Mouse (Mus musculus): ENCODE measurements around the gene Slc25a11. TPM values are rescaled to one million over a fixed set of nuclear protein-coding genes. Genes with fewer than 3 reads are reported as not detected.

Gene Slc25a11
- polyA plus RNA-seq, 1 experiment from 2014 or later = 133 TPM

DNA sequence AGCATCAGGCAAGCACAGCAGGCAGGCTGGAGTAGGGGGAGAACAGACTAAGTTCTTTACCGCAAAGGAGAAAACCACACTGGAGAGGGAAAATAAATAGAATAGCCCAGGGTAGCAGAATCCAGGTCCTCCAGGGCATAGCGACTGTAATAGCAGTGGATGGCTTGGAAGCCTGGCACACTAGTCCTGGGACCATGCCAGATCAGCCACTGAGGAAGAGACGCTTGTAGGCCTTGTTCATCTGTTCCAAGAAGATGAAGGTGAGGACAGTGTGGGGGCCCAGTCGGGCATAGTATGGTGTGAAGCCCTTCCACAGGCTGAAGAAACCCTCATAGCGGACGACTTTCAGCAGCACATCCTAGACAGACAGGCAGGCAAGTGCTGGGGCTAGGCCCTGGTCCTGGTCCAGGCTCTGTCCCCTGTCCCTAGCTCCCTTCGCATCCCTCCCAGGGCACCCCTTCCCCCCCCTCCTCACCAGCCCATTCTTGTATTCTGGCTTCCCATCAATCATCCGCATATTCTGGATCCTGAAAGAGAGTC lies 2.6 kb downstream of the Slc25a11 start:
- Histone ChIP-seq H3K9ac (peak overlapping the region; percentile 82; the same call in 1 of the 2 replicates), H3K4me1 (ENCODE audit: insufficient read depth) (peaks cover 6% of the 10 kb centered on the region), H3K27me3 (ENCODE audit: insufficient read depth, low read length) (no peaks in the 10 kb centered on the region), H3K4me2 (no peak overlapping the region), H3K36me3 (ENCODE audit: insufficient read depth) (peaks cover 46% of the 10 kb centered on the region), H3K4me3 (ENCODE audit: low read depth, low read length) (no peak overlapping the region), H3K27ac (ENCODE audit: low read depth) (no peak overlapping the region), H3K9me3 (ENCODE audit: low read depth, low read length) (no peaks in the 10 kb centered on the region)
- DNase-seq = no peak
- no peak for TF ChIP-seq CTCF (IDR thresholded peaks at IDR 0.05; ENCODE audit: low read depth)
- 92% methylated on average over 7 of the region's 8 CpGs for WGBS
- ATAC-seq (ENCODE audit: insufficient read depth) = no peak

DNA sequence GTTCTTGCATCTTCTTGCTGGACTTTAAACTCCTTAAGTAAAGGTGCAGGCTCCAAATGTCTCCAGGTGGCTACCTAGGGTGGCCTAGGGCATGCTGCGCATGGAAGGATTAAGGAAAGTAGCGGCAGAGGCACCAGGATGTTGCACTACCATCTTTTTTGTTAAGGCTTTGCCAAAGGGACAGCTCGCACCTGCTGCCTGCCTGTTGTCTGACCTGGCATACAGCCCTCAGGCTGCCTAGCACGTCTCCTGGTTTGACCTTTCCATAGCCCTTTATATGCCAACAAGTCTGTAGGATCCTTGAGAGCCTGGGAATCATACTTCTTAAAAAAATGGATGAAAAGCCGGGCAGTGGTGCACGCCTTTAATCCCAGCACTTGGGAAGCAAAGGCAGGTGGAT lies 4.2 kb downstream of the Slc25a11 start:
- Histone ChIP-seq H3K9ac (no peak overlapping the region), H3K4me3 (ENCODE audit: low read depth, low read length) (no peak overlapping the region), H3K4me2 (no peak overlapping the region), H3K36me3 (ENCODE audit: insufficient read depth) (peaks cover 31% of the 10 kb centered on the region), H3K27me3 (ENCODE audit: insufficient read depth, low read length) (no peaks in the 10 kb centered on the region), H3K27ac (ENCODE audit: low read depth) (no peak overlapping the region), H3K9me3 (ENCODE audit: low read depth, low read length) (no peaks in the 10 kb centered on the region), H3K4me1 (ENCODE audit: insufficient read depth) (peaks cover 6% of the 10 kb centered on the region; the same call in 1 of the 2 replicates)
- DNase-seq = no peak
- ATAC-seq (ENCODE audit: insufficient read depth) = no peak
- no peak for TF ChIP-seq CTCF (IDR thresholded peaks at IDR 0.05; ENCODE audit: low read depth)
- 88% methylated on average over 6 of the region's 6 CpGs for WGBS

DNA sequence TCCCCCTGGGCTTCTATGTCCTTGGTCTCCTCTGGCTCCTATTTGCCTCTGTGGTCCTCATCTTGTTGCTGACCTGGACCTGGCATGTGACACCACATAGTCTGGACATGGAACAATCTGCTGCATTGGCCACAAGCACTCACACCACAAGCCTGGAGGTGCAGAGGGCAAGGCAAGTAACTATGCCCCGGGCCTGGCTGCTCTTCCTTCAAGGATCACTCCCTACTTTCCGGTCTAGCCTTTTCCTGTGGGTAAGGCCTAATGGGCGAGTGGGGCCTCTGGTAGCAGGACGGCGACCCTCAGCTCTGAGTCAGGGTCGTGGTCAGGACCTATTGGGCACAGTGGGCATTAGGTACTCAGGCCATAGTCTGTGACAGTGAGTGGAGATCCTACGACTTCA lies 6.0 kb downstream of the Slc25a11 start:
- H3K27ac ChIP-seq (ENCODE audit: low read depth) = no peak overlapping the region
- no peak for TF ChIP-seq CTCF (IDR thresholded peaks at IDR 0.05; ENCODE audit: low read depth)
- no peak for DNase-seq
- peaks cover 27% of the 10 kb centered on the region for H3K36me3 ChIP-seq (ENCODE audit: insufficient read depth)
- H3K4me2 ChIP-seq = no peak overlapping the region
- ATAC-seq (ENCODE audit: insufficient read depth) = no peak
- WGBS = 84% methylated on average over 7 of the region's 7 CpGs
- no peaks in the 10 kb centered on the region for H3K27me3 ChIP-seq (ENCODE audit: insufficient read depth, low read length)
- H3K4me3 ChIP-seq (ENCODE audit: low read depth, low read length) = no peak overlapping the region
- H3K9me3 ChIP-seq (ENCODE audit: low read depth, low read length) = no peaks in the 10 kb centered on the region
- H3K9ac ChIP-seq = no peak overlapping the region
- peaks cover 6% of the 10 kb centered on the region; the same call in 1 of the 2 replicates for H3K4me1 ChIP-seq (ENCODE audit: insufficient read depth)

DNA sequence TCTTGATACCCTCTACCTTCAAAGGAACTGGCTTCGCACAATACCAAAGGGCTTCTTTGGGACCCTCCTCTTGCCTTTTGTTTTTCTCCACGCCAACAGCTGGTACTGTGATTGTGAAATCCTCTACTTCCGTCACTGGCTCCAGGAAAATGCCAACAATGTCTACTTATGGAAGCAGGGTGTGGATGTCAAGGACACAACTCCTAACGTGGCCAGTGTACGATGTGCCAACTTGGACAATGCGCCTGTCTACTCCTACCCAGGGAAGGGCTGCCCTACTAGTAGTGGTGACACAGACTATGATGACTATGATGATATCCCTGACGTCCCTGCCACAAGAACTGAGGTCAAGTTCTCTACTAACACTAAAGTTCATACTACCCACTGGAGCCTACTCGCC lies 7.3 kb downstream of the Slc25a11 start:
- ATAC-seq (ENCODE audit: insufficient read depth) (no peak), DNase-seq (no peak)
- no peak overlapping the region for H3K9ac ChIP-seq
- no peak overlapping the region for H3K4me2 ChIP-seq
- no peaks in the 10 kb centered on the region for H3K9me3 ChIP-seq (ENCODE audit: low read depth, low read length)
- H3K36me3 ChIP-seq (ENCODE audit: insufficient read depth) = peaks cover 18% of the 10 kb centered on the region
- H3K27ac ChIP-seq (ENCODE audit: low read depth) = no peak overlapping the region
- no peak for TF ChIP-seq CTCF (IDR thresholded peaks at IDR 0.05; ENCODE audit: low read depth)
- H3K4me3 ChIP-seq (ENCODE audit: low read depth, low read length) = no peak overlapping the region
- 77% methylated on average over 8 of the region's 8 CpGs for WGBS
- no peaks in the 10 kb centered on the region for H3K4me1 ChIP-seq (ENCODE audit: insufficient read depth)
- H3K27me3 ChIP-seq (ENCODE audit: insufficient read depth, low read length) = no peaks in the 10 kb centered on the region

DNA sequence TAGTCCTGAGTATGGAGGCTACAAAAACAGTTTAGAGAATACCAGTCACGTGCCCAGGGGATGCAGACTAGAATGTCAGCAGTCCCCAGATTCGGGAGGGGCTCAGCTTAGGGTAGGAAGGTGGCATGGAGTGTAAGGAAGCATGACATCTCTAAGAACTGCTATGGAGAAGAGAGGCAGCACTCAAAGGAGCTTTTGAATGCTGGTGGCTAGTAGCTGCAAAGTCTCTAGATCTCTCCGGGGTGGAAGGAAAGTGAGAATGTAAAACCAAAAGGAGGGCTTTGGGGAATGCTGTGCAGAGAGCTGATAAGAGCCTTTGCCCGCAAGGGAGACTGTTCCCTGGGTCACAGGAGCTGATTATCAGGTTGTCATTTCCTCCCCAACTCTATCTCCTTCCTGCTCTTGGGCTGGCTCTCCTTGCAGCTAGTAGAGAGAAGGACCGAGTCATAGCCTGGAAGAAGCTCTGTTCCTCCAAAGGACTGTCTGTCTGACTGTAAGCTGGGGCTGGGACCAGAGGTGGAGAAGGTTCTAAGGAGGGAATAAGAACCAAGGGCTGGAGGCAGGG lies 8.5 kb downstream of the Slc25a11 start, which contains the start of gene Gp1ba:
TSS of gene Gp1ba (plus strand) at position 409 of the 565 bp plus-strand sequence.
- Histone ChIP-seq H3K27me3 (ENCODE audit: insufficient read depth, low read length) (no peaks in the 10 kb centered on the region), H3K4me3 (ENCODE audit: low read depth, low read length) (no peak within 1 kb of the TSS), H3K36me3 (ENCODE audit: insufficient read depth) (peaks cover 7% of the 10 kb centered on the region; the same call in 1 of the 2 replicates), H3K27ac (ENCODE audit: low read depth) (peak within 1 kb of the TSS; percentile 37; the same call in 1 of the 2 replicates), H3K9me3 (ENCODE audit: low read depth, low read length) (no peaks in the 10 kb centered on the region), H3K9ac (no peak within 1 kb of the TSS), H3K4me1 (ENCODE audit: insufficient read depth) (no peaks in the 10 kb centered on the region), H3K4me2 (0 out of 2 replicates have a peak within 1 kb of the TSS, but pooled peaks have one; percentile 1)
- ATAC-seq (ENCODE audit: insufficient read depth) (0 out of 2 replicates have a peak, but pooled peaks have one; percentile 21), DNase-seq (no peak)
- 13% methylated on average over 5 of the region's 5 CpGs for WGBS
- TF ChIP-seq CTCF (IDR thresholded peaks at IDR 0.05; ENCODE audit: low read depth) = no peak

DNA sequence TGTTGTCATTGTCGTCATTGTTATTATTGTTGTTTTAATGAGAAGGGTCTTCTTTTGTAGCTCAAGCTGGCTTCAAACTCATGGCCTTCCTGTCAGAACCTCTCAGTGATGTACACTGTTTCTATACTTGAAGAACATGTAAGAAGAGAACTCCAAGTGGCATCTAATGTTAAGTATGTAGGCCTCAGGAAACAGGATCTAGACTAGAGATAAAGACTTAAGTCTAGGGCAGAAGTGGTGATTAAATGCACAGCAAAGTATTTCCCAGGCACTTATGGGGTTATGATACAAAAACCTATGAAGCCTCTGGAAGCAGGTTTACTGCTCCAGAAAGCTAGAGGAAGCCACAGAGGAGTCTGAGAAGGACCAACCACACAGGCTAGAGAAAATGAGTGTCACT lies 9.0 kb downstream of the Slc25a11 start:
- Histone ChIP-seq H3K4me2 (no peak overlapping the region), H3K36me3 (ENCODE audit: insufficient read depth) (0 out of 2 replicates have a peak, but pooled peaks cover 2% of the 10 kb centered on the region), H3K27ac (ENCODE audit: low read depth) (no peak overlapping the region), H3K4me1 (ENCODE audit: insufficient read depth) (no peaks in the 10 kb centered on the region), H3K9ac (no peak overlapping the region), H3K27me3 (ENCODE audit: insufficient read depth, low read length) (no peaks in the 10 kb centered on the region), H3K4me3 (ENCODE audit: low read depth, low read length) (no peak overlapping the region), H3K9me3 (ENCODE audit: low read depth, low read length) (no peaks in the 10 kb centered on the region)
- ATAC-seq (ENCODE audit: insufficient read depth) (no peak), DNase-seq (no peak)
- TF ChIP-seq CTCF (IDR thresholded peaks at IDR 0.05; ENCODE audit: low read depth) = no peak
- WGBS = 89% methylated on average over 1 of the region's 1 CpGs

DNA sequence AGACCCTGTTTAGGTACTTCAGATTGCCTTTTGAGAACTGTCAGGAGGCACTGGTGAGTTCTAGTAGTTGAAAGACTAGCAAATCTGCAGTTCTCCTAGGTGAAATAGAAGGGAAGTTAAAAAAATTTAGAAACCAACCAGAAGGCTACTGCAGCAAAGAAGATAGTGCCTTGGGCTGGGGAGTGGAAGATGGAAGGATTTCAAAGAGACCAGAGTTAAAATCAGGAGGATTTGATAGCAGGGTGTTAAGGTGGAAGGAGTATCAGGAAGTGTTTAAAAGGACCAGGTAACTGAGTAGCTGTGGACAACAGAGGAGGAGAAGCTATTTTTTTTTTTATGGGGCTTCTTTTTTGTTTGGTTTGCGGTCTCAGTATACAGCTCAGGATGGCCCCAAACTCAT lies 9.5 kb downstream of the Slc25a11 start:
- H3K27ac ChIP-seq (ENCODE audit: low read depth) = no peak overlapping the region
- H3K36me3 ChIP-seq (ENCODE audit: insufficient read depth) = no peaks in the 10 kb centered on the region
- WGBS = 90% methylated on average over 1 of the region's 1 CpGs
- H3K4me2 ChIP-seq = no peak overlapping the region
- H3K9ac ChIP-seq = no peak overlapping the region
- ATAC-seq (ENCODE audit: insufficient read depth) = no peak
- no peak for TF ChIP-seq CTCF (IDR thresholded peaks at IDR 0.05; ENCODE audit: low read depth)
- no peaks in the 10 kb centered on the region for H3K9me3 ChIP-seq (ENCODE audit: low read depth, low read length)
- H3K4me1 ChIP-seq (ENCODE audit: insufficient read depth) = no peaks in the 10 kb centered on the region
- H3K4me3 ChIP-seq (ENCODE audit: low read depth, low read length) = no peak overlapping the region
- no peak for DNase-seq
- no peaks in the 10 kb centered on the region for H3K27me3 ChIP-seq (ENCODE audit: insufficient read depth, low read length)
